Mouse (Mus musculus) heart, adult 2 months (tissue): ENCODE measurements around the gene Cldn18.

Experiments used
- CTCF ChIP-seq: fragments of 200-600 bp; IDR thresholded peaks from 2 replicates; pipeline ENCODE4 v1.8.1; 2022; ENCODE audit warnings: antibody characterized with exemption, mild to moderate bottlenecking, moderate library complexity
- POLR2A ChIP-seq: fragments of 200-500 bp; IDR thresholded peaks from 2 replicates; pipeline ENCODE4 v1.6.1; 2011; ENCODE audit warnings: mild to moderate bottlenecking, low read depth, low read length, control low read depth; ENCODE audit not compliant: insufficient read depth

GRCm38 (mm10) chr9:99660756-99661155 lies 56.3 kb downstream of the Cldn18 start:
- TF ChIP-seq CTCF (no peak), POLR2A (no peak)
